Mouse (Mus musculus) kidney, postnatal 25 days (tissue): ENCODE data around the gene Lins1.

Experiments
- DNase-seq, 2 experiments: peaks; one replicate each; pipeline ENCODE4 v3.0.0; 2021; ENCODE audit warnings: mixed read lengths in 2 of 2

Lins1 gene

DNA sequence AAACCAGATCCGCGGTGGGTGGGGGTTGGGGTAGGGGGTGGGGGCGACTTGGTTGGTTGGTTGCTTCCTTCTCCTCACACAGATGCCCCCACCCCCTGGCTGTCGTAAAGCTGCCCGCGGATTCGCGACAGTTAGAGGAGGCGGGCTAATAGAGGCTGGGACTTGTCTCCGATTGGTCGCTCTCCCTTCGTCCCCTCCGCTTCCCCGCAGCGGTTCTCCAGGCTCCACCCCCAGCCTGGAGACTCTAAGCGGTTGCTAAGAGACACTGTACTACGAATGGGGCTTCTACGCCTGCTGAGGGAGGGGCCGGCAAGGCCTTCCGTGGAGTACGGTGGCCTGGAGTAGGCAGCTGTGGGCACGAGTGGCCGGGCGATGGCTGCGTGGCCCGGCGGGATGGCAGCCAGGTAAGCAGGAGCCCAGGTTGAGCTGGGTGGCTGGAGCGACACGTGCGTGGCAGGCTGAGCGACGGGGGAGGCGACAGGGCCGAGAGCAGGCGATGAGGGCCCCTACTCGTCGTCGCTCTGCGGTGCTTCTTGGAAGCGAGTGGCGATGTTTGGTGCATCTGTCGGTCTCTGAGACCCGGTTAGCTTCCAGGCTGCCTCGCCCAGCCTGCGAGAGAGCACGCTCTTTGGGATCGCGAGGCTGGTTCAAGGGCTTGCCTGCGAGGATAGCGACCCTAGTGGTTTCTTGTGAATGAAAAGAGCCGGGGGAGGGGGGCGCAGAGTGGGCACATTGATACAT, at the start of gene Lins1:
Gene Lins1 (plus strand): TSS at position 270 of the 741 bp plus-strand sequence.
- peak; percentile 98 to 100 for DNase-seq

DNA sequence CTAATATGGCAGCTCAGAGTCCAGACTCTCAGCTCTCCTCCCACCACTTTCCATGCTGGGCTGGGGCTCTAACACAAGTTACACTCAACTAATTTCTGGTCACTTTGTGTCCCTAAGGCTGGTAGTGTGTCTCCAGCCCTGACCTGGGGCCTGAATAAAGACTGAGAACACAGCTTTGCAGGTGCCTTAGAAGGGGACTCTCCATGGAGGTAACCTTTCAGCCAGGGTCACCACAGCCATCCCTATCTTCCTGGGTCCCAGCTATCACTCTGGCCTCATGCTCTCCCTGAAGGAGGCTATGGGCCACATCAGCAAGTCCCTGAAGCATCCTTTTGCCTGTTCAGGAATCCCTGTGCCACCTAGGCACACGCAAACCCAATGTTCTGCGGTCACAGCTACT, 44.0 kb upstream of the Lins1 start:
- DNase-seq = no peak

DNA sequence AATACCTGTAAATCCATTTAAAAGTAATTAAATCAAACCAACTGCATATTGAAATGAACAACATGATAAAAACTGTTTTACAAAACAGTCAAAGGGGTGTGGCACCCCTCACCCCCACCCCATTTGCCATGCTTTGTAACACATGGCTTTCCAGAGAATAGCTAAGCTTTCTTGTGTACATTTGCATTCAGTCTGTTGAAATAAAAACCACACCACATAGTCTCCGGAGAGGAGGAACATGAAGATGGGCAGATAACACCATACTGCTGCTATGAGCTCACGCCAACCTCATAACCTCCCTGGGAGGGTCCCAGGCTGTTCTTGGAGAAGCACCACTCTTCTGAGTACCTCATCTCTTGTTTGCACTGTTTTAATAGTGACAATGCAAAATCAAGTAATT, 40.5 kb upstream of the Lins1 start:
- no peak for DNase-seq

DNA sequence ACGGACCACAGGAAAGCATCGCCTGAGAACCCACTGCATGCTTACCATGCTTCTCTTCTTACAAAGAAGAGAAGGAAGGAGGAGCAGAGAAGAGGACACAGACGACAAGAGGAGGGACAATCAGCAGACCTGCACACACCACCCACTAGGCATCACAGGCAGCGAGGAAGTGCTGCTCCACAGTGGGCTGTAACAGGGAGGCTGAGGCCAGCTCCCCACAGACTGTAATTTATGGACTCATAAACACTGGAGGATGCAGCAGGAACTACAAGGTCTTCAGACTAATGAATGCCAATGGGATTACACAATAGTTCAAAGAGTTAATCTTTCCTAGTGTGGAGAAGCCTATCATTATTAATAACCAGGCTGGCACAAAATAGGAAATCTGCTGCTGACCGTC, 38.8 kb upstream of the Lins1 start:
- no peak for DNase-seq

DNA sequence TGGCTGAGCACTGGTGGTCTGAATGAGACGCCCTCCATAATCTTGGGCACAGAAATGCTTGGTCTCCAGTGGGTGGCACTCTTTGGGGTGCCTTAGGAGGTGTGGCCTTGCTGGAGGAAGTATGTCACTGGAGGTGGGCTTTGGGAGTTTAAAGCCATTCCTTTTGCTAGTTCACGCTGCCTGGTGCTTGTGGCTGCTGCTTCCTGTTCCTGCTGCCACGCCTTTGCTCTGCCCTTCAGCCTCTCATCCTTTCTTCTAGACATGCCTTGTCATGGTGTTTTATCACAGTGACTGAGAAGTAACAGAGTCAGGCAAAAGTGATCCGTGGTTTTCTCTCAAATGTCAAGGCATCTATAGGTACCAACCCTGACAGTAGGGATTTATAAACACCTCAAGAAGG, 37.5 kb upstream of the Lins1 start:
- no peak for DNase-seq

DNA sequence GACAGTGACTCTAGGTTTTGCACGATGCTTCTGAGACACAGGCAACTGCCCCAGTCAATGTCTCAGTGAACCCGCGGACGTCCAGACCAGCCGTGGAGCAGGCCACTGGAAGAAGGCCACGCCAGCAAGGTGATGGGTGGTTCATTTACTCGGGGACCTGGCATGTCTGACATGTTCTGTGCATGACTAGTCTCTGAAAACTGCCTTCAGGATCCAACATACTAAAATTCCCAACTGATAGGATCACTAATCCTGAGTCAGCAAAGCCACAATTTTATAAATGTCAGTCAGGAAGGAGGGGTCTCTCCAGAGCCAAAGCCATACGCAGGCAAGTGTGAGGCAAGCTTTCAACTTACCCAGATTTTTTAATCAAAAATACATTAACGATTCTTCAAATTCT, 36.1 kb upstream of the Lins1 start:
- DNase-seq = no peak

DNA sequence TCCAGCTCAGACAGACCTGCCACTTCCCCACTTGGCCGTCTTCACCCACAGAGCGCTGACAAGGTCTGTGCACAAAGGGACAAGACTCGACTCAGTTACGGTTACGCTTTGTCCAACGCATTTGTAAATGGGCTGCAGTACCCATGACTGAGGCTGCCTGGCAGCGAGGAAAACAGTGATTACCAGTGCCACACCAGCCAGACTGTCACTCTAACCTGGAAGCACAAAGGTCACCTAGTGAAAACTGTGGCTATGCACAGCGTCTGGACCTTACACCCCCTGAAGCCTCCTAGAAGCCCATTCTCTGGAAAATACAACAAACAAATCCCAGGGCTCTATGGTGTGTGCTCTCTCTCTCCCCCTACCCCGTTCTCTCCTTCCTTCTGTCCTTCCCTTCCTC, 34.2 kb upstream of the Lins1 start:
- DNase-seq = peak; percentile 17 to 52

DNA sequence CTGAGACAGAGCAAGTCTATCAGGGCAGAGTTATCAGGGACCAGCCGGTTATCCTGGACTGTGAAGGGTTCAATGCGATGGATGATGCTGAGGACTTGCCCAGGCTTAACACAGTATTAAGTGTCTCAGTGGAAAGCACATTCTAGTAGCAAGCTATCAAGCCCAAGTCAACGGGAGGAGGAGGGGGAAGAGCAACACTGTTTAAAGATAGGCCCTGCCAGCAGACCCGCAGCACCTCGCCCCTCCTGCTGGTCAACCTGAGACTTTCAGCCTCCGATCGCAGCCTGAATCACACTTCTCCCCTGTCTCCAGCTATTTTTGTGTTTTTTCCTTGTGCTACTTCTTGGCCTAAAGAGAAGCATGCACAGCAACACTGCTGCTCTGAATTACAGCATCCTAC, 29.4 kb upstream of the Lins1 start:
- no peak for DNase-seq

DNA sequence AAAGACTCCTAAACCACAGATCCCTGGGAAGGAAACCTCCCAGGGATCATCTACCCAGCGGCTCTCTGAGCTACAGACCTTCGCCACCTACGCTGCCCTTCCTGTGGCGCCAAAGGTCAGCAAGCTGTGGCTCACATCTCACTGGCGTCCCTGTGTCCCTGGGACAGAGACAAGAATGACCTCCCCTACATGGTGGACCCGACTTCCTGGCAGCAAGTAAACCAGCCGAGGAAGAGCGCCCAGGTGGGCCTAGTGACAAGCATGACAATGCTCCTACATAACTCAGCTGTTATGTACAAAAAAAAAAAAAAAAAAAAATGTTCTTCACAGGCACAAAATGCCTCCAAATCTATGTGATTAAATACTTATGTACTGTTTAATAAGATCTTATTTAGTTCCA, 28.7 kb upstream of the Lins1 start:
- no peak for DNase-seq

DNA sequence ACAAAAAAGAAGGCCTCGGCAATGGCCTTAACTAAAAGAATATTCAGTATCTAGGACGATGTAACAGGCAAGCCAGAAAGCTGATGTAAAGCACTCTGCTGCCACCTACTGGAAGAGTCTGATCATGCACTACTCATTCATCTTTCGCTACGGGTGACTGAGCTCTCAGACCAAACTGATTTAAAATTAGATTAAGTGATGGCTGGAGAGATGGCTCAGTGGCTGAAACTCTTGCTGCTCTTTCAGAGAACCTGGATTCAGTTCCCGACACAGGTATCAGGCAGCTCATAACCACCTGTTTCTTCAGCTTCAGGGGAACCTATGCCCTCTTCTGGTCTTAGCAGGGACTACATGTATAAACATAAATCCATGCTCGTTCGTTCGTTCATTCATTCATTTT, 28.1 kb upstream of the Lins1 start:
- DNase-seq = peak; percentile 63 to 91

DNA sequence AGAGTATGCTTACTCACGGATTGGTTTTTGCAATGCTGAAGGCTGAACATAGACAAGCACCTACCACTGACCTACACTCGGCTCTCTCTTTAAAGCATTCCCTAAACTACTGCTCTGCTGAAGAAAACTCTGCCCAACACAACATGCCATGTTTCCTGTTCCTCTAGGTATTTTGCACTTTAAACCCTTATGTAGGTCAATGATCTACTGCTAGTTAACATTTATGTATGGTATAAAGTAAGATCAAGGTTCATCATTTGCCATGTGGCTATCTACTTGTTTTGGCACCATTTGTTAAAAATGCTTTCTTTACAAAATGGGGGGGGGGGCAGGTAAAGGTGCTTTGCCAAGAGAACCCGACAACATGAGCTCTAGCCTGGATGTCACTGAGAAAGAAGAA, 26.1 kb upstream of the Lins1 start:
- no peak for DNase-seq

DNA sequence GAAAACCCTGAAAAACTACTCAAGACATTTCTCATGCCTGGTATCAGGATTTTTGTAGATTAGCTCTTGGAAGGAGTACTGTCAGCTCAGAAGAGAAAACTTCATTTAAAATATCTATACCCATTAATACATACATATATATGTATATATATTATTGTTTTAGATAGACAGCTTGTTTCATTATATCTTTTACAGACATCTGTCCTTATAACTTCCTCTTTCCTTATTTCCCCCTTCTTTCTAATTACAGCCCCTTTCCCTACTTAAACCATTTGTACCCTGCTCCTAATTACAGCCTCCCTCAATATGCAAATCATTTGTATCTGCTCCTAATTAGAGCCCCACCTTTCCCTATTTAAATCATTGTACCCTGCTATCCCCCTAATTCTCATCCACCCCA, 22.6 kb upstream of the Lins1 start:
- no peak for DNase-seq

DNA sequence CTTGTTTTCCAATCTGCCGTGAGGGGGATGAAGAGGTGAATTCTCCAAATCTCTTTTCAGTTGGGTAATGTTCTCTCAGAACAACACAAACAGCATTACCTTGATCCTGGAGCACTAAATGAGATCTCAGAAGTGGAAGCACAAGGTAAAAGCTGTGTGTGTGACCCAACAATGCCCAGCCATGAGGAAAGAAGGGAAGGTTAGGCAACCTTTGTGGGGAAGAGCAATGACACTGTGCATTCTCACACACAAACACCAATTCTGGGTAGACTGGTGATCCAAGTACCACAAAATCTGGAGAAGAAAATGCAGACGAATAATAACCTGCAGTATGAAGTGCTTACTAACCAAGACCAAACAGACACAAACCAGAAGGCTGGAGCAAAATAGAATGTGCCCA, 13.9 kb upstream of the Lins1 start:
- DNase-seq = no peak

DNA sequence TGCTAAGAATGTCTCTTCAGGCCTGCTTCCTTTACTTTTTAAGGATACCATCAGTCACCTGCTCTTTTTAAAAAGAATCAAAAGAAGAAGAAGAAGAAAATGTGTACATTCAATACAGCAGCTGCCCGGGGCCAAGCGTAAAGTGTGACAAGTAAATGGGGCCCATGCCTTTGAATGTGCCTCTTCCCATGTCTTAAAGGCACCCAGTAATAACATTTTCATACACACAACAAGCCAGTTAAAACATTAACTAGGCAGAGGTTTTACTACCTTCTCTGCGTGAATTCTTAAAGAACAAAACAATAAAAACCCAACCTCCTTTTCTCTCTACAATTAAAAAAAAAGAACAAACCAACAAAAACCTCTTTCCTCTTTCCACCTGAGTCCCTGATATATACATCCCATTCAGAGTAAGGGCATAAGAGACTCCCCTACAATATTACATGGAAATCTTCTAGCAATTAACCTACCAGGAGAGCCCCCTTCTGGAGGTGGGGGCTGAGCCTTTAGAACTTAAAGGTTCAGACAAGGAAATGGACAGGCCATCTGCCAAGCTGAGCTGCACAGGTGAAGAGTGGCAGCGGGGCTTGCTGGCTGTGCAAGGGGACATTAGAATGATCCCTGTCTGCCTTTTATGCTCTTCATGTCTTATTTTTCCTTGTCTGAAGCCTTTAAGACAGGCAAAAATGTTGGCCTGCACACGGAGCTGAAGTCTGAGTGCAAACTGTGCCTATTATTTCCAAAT, 7.4 kb upstream of the Lins1 start:
- no peak for DNase-seq

DNA sequence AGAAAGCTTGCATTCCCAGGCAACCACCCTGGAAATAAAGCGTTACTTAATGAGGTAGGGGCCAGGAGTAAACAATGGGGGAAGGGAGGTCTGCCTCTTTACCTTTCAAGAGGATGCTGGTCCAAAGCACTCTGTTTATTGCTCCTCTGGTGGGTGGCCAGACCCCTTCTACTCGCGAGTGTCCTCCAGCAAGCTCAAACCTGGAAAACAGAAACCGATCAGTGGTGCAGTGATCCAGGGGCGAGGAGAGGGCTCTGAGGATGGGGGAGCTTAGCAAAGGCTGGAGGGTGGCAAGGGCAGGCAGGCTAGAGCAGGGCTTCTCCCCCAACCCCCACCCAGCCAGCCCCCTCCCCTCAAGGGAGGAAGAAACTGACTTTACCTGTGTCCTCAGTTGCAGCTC, 968 bp upstream of the Lins1 start:
- no peak for DNase-seq

DNA sequence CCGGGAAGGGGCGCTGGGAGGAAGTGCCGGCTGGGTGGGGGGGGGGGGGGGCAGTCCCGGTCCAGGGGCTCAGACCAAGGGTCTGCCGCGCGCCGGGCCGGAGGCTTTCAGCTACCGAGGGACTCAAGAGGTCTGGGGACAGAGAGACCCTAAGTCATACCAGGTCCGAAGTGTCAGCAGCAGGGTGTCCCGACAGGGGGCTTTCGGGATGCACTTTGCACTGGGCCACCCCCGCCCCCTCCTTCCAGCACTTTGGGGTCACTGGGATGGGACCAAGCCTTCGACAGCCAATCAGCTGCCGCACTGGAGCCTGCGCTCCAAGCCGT, 432 bp upstream of the Lins1 start, which contains the start of gene Asb7:
Gene Asb7 (minus strand): TSS at position 303 of the 326 bp plus-strand sequence.
- no peak for DNase-seq

DNA sequence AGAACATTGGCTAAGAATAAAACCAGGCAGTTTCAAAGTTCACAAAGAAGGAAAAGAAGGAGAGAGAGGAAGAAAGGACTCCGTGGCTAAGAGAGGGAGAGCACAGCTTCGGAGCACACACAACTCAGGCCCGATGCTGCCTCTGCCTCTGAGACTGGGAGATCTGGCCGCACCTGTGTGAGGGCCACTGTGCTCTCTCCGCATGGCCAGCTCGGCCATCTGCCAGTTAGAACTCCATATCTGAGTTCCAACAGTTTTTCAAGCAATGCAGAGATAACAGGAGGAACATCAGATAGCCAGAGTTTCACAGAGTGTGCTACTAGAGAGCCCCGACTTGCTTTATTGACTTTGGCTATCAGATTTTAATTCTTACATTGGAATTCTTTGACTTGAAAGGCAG, 4.8 kb downstream of the Lins1 start:
- no peak for DNase-seq

DNA sequence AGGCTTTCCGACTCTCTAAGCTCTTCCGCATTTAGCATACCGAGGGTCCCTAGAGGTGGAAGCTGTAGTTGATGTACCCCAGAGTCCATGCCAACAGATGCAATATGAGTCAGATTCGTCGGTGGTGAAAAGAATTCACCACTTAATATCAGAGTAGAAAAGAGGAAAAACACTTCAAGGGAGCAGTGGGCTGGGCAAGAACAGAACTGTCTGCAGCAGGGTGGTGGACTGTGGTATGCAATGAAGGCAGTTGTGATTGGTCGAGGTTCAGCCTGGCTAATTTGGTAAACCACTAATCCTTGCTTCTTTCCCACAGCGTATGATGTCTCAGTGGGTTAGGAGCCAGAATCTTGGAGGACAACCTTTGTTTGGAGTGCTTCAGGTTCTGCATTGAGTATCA, 13.0 kb downstream of the Lins1 start:
- no peak for DNase-seq

DNA sequence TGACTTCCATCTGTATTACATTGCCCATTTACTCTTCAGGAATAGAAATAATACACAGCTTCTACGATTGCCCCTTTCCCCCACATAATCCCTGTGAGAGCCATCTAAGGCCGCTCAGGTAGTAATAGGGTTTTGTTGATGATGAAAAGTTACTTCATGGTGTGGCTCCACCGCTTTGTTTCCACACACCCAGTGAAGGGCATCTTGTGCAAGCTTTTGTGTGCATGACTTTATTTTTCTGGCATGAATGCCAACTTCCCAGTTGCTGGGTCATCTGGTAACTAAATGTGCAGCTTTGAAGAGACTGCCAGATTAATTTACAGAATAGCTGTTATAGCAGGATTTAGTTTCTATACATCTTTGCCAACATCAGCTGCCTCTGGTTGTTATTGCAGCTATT, 14.9 kb downstream of the Lins1 start:
- no peak for DNase-seq

DNA sequence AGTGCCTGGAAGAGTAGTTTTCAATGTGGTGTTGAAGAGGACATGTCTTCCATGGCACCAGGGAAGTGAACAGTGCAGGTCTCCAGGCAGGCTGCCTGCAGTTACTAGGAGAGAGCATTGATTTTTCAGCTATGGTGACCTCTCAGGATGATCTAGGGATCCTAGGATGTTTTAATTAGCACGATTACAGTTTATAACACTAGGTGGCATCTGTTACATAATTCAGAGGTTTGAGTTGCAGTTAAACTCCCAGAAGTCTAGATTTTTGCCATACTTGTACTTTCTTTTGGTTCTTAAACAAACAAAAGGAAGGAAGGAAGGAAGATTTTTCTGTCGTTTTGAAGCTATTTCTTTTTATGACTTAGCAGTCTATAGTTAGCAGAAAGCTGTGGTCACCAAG, 21.5 kb downstream of the Lins1 start:
- DNase-seq = no peak

DNA sequence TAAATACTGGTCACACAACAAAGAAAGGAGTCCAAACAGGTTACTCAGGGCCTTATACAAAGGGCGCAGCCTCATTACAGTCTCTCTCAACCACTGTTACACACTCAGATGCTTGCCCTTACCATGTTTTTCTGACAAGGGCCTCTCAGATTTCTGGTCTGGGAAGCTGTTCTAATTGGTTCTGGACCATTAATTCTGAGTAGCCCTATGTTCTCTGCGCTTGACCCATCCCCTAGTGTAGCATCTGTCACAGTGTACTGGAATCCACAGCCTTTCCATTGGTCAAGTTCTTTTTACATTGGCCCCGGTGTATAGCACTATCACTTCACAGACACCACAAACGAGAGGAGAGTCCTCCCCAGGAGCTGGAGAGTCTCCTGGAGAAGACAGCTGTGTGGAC, 34.8 kb downstream of the Lins1 start:
- no peak for DNase-seq

DNA sequence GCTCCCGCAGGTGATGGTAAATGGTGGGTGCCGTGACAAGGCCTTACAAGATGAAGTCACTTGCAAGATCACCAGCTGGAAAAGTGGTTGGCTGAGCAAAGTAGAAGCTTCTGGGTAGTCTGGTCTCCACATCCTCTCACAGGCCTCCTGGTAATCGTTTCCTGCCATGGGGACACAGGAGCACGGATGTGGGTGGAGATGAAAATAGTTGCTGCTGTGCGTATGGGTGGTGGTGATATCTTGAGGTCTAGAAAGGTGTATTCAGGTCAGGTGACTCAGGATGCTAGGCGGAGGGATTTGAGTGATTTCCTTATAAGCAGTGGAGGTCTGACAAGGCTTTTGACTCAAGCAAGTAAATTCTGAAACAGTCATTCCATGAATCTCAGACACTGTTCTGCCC, 35.3 kb downstream of the Lins1 start:
- no peak for DNase-seq

DNA sequence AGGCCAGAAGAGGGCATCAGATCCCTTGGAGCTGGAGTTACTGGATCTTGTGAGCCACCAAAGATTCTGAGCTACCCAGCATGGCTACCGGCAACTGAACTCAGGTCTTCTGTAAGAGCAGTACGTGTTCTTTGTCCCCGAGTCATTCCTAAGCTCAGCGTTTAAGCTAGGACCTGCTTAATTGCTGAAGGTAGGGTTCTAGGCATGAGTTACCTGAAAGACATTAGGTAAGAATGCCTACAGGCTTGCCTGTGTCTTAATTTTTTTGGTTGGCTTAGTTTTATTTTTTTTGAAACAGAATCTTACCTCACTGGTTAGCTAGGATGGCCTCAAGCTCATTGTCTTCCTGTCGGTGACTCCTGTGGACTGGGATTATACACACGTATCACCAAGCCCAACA, 38.4 kb downstream of the Lins1 start:
- no peak for DNase-seq

DNA sequence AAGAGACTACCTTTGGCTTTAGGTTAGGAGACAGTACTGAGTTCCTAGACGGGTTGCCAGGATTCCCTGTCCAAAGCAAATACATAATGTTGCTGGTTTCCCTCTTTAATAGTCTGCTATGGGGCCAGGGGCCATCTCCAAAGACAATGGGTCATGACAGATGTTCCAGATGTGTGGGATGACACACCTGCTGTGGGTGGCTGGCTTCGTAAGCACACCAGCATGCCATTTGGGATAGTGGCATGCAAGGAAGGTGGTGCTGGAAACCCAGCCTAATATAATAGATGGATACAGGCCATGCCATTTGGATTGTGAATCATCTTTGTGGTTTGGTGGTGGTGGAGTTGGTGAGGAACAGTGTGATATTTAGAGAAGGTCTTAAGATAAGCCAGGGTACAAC, 39.5 kb downstream of the Lins1 start:
- no peak for DNase-seq

DNA sequence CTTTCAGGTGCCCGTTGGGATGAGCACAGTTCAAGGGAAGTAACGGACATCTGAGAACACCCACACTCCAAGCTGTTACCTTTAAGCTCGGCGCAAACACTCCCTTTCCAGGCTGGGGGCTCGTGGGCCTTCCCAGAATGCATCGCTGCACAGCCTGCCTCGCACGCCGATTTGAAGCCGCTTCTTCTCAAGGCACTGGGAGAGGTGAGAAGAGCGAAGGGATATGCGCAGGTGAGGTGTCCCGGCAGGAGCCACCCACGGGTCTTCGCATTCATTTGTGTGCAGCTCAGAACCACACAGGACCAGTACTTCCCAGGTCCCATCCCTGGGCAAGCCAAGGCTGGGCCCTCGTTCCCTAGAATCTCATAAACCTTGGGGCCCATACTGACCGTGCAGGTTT, 43.7 kb downstream of the Lins1 start:
- DNase-seq = no peak
